Comparison of ENCODE assay signal across 12 mouse cellular contexts in the genomic region with DNA sequence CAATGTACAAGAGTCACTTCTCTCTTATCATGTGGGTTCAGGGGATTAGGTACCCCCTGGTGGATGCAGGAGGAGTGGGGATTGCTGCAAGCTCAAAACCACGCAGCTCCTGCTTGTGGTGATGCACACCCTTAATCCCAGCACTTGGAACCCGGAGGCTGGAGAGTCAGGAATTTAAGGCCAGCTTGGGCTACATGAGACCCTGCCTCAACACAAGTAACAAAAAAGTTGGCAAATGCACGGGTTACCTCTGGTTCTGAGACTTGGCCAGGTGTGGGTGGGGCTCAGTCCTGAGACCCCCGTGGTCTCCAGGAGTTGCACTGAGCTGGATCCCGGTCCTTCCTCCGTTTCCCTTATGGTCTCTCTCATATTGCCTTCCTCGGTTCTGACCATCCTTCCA. TPM values are rescaled to one million over a fixed set of nuclear protein-coding genes. Genes with fewer than 3 reads are reported as not detected.
DNase-seq lines count a peak whose midpoint lies in the region; ATAC-seq lines count a peak whose summit lies in the region.
"Had no signal": no experiment of that assay in that cellular context is flagged by ENCODE, and none has a peak within 500 bp of the region (broad histone marks: within the 10 kb centered on the region; RNA-seq: fewer than 3 reads in every experiment).

No protein-coding gene starts in this region.

- no peak overlapping the region for H3K9ac ChIP-seq in embryonic facial prominence, embryonic 11.5 days (replicated peaks; ENCODE audit: low read length)
- H3K9ac ChIP-seq in kidney, embryonic 15.5 days, result no peak overlapping the region
- no peak overlapping the region for H3K9ac ChIP-seq in neural tube, embryonic 13.5 days

- DNase-seq in embryonic facial prominence, embryonic 11.5 days (ENCODE audit: low spot score), result no peak
- DNase-seq in embryonic facial prominence, embryonic 10.5 days (ENCODE audit: low spot score), result no peak
- no peak for DNase-seq in kidney, postnatal 36 days
- no peak for DNase-seq in neural tube, embryonic 10.5 days (ENCODE audit: extremely low spot score, low spot score)
- DNase-seq in frontal cortex, postnatal 25 days (ENCODE audit: low spot score in 2 of 2), result no peak
- DNase-seq in adrenal gland, adult (ENCODE audit: inconsistent age in 2 of 2, low spot score in 1 of 2), result no peak
- DNase-seq: cerebellum, adult 18-20 months had no signal

- H3K4me2 ChIP-seq in embryonic facial prominence, embryonic 11.5 days (ENCODE audit: low read depth, low read length), result no peak overlapping the region
- H3K4me2 ChIP-seq in kidney, embryonic 15.5 days, result no peak overlapping the region
- H3K4me2 ChIP-seq in neural tube, embryonic 13.5 days, result no peak overlapping the region
- H3K4me2 ChIP-seq: heart, embryonic 13.5 days had no signal

- H3K36me3 ChIP-seq in embryonic facial prominence, embryonic 11.5 days (replicated peaks; ENCODE audit: control insufficient read depth, insufficient read depth, low read depth, low read length), result no peaks in the 10 kb centered on the region
- H3K36me3 ChIP-seq in embryonic facial prominence, embryonic 10.5 days (replicated peaks), result no peaks in the 10 kb centered on the region
- peaks cover 8% of the 10 kb centered on the region for H3K36me3 ChIP-seq in kidney, embryonic 15.5 days
- no peaks in the 10 kb centered on the region for H3K36me3 ChIP-seq in neural tube, embryonic 13.5 days
- H3K36me3 ChIP-seq: heart, embryonic 13.5 days had no signal

- WGBS in embryonic facial prominence, embryonic 11.5 days, result 80% methylated on average over 7 of the region's 7 CpGs
- 74% methylated on average over 7 of the region's 7 CpGs for WGBS in embryonic facial prominence, embryonic 10.5 days
- 79% methylated on average over 7 of the region's 7 CpGs for WGBS in kidney, embryonic 15.5 days
- 78% methylated on average over 7 of the region's 7 CpGs for WGBS in neural tube, embryonic 13.5 days

- no peak for ATAC-seq in embryonic facial prominence, embryonic 11.5 days (replicated peaks; ENCODE audit: insufficient number of reproducible peaks, low FRiP score, low TSS enrichment, low read depth)
- ATAC-seq in kidney, embryonic 15.5 days (replicated peaks; ENCODE audit: low FRiP score), result no peak
- ATAC-seq in neural tube, embryonic 13.5 days (ENCODE audit: low read depth), result no peak
- ATAC-seq: hindbrain, postnatal 0 days had no signal

- H3K27ac ChIP-seq in embryonic facial prominence, embryonic 11.5 days (replicated peaks; ENCODE audit: low read depth, low read length), result peak overlapping the region; percentile 20; the same call in 1 of the 2 replicates
- H3K27ac ChIP-seq in embryonic facial prominence, embryonic 10.5 days (replicated peaks), result no peak overlapping the region
- H3K27ac ChIP-seq in kidney, embryonic 15.5 days, result peak overlapping the region; percentile 85
- H3K27ac ChIP-seq in neural tube, embryonic 13.5 days (replicated peaks), result peak overlapping the region; percentile 52
- H3K27ac ChIP-seq: heart, embryonic 13.5 days had no signal

- H3K4me3 ChIP-seq in embryonic facial prominence, embryonic 11.5 days (ENCODE audit: low read depth, low read length), result no peak overlapping the region
- no peak overlapping the region for H3K4me3 ChIP-seq in embryonic facial prominence, embryonic 10.5 days
- no peak overlapping the region for H3K4me3 ChIP-seq in kidney, embryonic 15.5 days (replicated peaks)
- H3K4me3 ChIP-seq in neural tube, embryonic 13.5 days, result no peak overlapping the region
- H3K4me3 ChIP-seq: heart, embryonic 13.5 days had no signal

- no peaks in the 10 kb centered on the region for H3K27me3 ChIP-seq in embryonic facial prominence, embryonic 11.5 days (ENCODE audit: control insufficient read depth, insufficient read depth, low read length)
- peaks cover 24% of the 10 kb centered on the region for H3K27me3 ChIP-seq in embryonic facial prominence, embryonic 10.5 days (replicated peaks; ENCODE audit: low read depth, poor library complexity, severe bottlenecking)
- no peaks in the 10 kb centered on the region for H3K27me3 ChIP-seq in kidney, embryonic 15.5 days
- H3K27me3 ChIP-seq in neural tube, embryonic 13.5 days, result peaks cover 11% of the 10 kb centered on the region

- no peaks in the 10 kb centered on the region for H3K9me3 ChIP-seq in embryonic facial prominence, embryonic 11.5 days (replicated peaks; ENCODE audit: control insufficient read depth, low read length)
- no peaks in the 10 kb centered on the region for H3K9me3 ChIP-seq in embryonic facial prominence, embryonic 10.5 days
- no peaks in the 10 kb centered on the region for H3K9me3 ChIP-seq in kidney, embryonic 15.5 days (replicated peaks)
- no peaks in the 10 kb centered on the region for H3K9me3 ChIP-seq in neural tube, embryonic 13.5 days
- H3K9me3 ChIP-seq: heart, embryonic 13.5 days had no signal

- no peaks in the 10 kb centered on the region; the same call in 1 of the 2 replicates for H3K4me1 ChIP-seq in embryonic facial prominence, embryonic 11.5 days (ENCODE audit: control insufficient read depth, insufficient read depth, low read length)
- H3K4me1 ChIP-seq in embryonic facial prominence, embryonic 10.5 days, result peaks cover 48% of the 10 kb centered on the region
- peaks cover 70% of the 10 kb centered on the region for H3K4me1 ChIP-seq in kidney, embryonic 15.5 days
- peaks cover 56% of the 10 kb centered on the region for H3K4me1 ChIP-seq in neural tube, embryonic 13.5 days (replicated peaks)

RNA-seq across cellular contexts. Expression of a gene that starts 4.5 kb away (rescaled TPM):
- polyA plus RNA-seq in embryonic facial prominence, embryonic 11.5 days (2014; fragmentation: Nextera tagmentation; extraction: Ambion mirVana), result 1.3 and 1.8 TPM in 2 replicates
- 4.1 and 5.2 TPM in 2 replicates for polyA plus RNA-seq in embryonic facial prominence, embryonic 10.5 days (2016; fragmentation: Nextera tagmentation; extraction: Ambion mirVana)
- 9.4 and 9.7 TPM in 2 replicates for polyA plus RNA-seq in kidney, embryonic 15.5 days (2015; fragmentation: Nextera tagmentation; extraction: Ambion mirVana)
- 3.0 and 3.6 TPM in 2 replicates for polyA plus RNA-seq in neural tube, embryonic 13.5 days (2015; fragmentation: Nextera tagmentation; extraction: Ambion mirVana)

RNA-seq across cellular contexts. Expression of a gene that starts 12.0 kb away (rescaled TPM):
- polyA plus RNA-seq in embryonic facial prominence, embryonic 11.5 days (2014; fragmentation: Nextera tagmentation; extraction: Ambion mirVana), result 20.9 and 25.3 TPM in 2 replicates
- 35.5 and 37.8 TPM in 2 replicates for polyA plus RNA-seq in embryonic facial prominence, embryonic 10.5 days (2016; fragmentation: Nextera tagmentation; extraction: Ambion mirVana)
- polyA plus RNA-seq in kidney, embryonic 15.5 days (2015; fragmentation: Nextera tagmentation; extraction: Ambion mirVana), result 50.8 and 60.0 TPM in 2 replicates
- polyA plus RNA-seq in neural tube, embryonic 13.5 days (2015; fragmentation: Nextera tagmentation; extraction: Ambion mirVana), result 35.8 and 42.8 TPM in 2 replicates

RNA-seq across cellular contexts. Expression of a gene that starts 39.1 kb away (rescaled TPM):
- not detected in 2 replicates for polyA plus RNA-seq in embryonic facial prominence, embryonic 11.5 days (2014; fragmentation: Nextera tagmentation; extraction: Ambion mirVana)
- polyA plus RNA-seq in embryonic facial prominence, embryonic 10.5 days (2016; fragmentation: Nextera tagmentation; extraction: Ambion mirVana), result not detected in 2 replicates
- polyA plus RNA-seq in kidney, embryonic 15.5 days (2015; fragmentation: Nextera tagmentation; extraction: Ambion mirVana), result not detected in 2 replicates
- not detected in 2 replicates for polyA plus RNA-seq in neural tube, embryonic 13.5 days (2015; fragmentation: Nextera tagmentation; extraction: Ambion mirVana)
- polyA plus RNA-seq: frontal cortex, adult 2 months; heart, embryonic 13.5 days had no signal

RNA-seq across cellular contexts. Expression of a gene that starts 42.8 kb away (rescaled TPM):
- polyA plus RNA-seq in embryonic facial prominence, embryonic 11.5 days (2014; fragmentation: Nextera tagmentation; extraction: Ambion mirVana), result 3.6 and 4.9 TPM in 2 replicates
- 6.2 and 7.1 TPM in 2 replicates for polyA plus RNA-seq in embryonic facial prominence, embryonic 10.5 days (2016; fragmentation: Nextera tagmentation; extraction: Ambion mirVana)
- polyA plus RNA-seq in kidney, embryonic 15.5 days (2015; fragmentation: Nextera tagmentation; extraction: Ambion mirVana), result 11.2 and 14.4 TPM in 2 replicates
- 5.2 and 6.9 TPM in 2 replicates for polyA plus RNA-seq in neural tube, embryonic 13.5 days (2015; fragmentation: Nextera tagmentation; extraction: Ambion mirVana)
